Mouse (Mus musculus) left cerebral cortex, adult 18-20 months (tissue): Measurements from ENCODE around the gene Fosl1. TPM values are rescaled to one million over a fixed set of nuclear protein-coding genes. Genes with fewer than 3 reads are reported as not detected.
A peak's percentile ranks its signal among the peaks of the same experiment; 100 is the strongest.
"Not testable (repeated sequence)": the region's sequence is repeated elsewhere in the genome, so short reads cannot be mapped to it uniquely, and the experiment has no call there.

Experiments used
- DNase-seq, 2 experiments: peaks; one replicate each; pipeline ENCODE4 v3.0.0; 2021 to 2022; ENCODE audit warnings: low spot score in 2 of 2, mixed read lengths in 1 of 2
- total RNA-seq, 2 experiments: library from RNA; stranded (reverse); gene quantifications; 2 replicates each; pipeline ENCODE4 v1.2.3; 2021

Fosl1 gene
- total RNA-seq, 2 experiments from 2014 or later = not detected

DNA sequence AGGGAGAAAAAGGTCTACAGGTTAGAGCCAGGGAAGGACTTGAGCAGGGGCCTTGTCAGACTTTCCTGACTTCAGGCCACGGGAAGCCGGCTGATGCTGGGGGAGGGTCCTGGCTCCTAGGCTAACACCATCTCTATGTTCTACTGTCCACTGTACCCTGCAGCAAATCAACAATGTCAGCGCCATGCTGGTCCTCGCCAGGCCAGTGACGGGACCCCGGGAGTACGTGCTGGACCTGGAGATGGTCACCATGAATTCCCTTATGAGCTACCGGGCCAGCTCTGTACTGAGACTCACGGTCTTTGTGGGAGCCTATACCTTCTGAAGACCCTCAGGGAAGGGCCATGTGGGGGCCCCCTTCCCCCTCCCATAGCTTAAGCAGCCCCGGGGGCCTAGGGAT, 34.1 kb downstream of the Fosl1 start:
- no peak for DNase-seq

DNA sequence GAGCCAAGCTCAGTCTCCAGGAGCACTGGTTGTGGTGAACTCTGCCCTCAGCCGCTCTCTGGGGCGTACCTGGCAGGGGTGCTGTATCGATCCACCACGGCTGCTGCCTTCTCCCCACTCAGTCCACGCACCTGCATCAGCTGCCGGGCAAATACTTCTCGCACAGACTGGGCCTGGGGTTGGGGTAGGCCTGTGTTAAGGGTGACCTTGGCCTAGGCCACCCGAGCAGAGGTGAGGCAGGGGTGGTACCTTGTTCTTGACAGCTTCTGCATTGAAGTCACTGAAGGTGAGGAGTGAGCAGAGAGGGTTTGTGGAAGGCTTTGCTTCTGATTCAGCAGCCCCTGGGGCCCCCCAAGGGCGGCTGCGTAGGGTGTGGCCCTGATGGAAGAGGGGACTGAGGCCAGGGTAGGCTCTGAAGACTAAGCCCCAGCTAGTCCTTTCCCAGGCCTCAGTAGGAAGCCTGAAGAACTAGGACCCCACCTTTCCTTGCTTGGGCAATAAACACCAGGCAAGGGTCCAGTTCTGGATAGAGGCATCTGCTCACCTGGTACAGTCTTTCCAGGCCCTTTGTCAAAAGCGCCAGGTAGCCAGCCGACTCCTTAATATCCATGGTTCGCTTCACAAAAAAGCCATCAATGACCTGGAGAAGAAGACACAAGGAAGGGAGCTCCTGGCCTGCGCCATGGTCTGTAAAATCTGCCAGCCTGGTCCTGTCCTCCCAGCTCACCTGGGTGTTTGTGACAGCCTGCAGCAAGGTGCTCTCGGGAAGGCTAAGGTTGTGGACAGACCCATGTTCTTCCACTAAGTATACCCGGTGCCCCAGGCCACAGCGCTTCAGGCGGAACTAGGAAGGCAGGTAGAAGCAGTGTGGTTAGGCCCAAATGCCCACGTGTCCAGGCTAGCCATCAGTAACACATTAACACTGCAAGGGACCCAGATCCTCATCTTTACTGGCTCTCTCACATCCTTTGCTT, 36.3 kb downstream of the Fosl1 start:
- no peak for DNase-seq

DNA sequence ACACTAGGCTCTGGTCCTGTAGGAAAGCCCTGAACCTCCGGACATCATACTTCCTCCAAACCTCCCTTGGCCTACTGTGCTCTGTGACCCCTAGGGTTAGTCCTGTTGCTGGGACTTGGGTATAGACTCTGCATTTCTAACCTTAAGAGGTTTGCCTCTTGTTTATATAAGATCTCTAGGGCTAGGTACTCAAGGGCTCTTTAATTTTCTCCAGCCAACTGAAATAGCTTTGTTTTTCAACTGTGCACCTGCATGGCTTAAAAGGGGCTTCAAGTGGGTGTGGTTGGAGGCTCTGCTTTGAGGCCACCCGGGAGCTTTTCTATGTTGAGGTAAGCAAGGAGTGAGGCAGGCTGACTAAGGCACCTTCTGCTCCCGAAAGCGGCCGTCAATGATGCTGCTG, 37.1 kb downstream of the Fosl1 start:
- DNase-seq = no peak

DNA sequence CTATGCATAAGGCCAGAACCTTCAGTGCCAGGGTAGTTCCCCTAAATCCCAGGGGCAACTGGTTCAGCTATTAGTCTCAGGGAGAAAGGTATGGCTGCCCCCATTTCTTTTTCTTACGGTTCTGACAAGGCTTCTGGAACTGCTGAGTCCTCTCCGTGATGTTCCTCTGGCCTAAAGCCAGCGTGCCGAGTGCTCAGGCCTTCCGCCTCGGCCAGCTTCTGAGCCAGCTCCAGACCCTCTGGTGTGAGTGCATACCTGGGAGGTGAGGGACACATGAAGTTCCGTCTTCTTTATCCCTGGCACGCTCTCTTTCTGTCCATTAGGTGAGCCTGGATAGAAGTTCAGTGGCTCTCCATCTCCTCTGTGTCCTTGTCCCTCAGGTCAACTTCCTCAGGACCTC, 38.0 kb downstream of the Fosl1 start:
- no peak for DNase-seq

DNA sequence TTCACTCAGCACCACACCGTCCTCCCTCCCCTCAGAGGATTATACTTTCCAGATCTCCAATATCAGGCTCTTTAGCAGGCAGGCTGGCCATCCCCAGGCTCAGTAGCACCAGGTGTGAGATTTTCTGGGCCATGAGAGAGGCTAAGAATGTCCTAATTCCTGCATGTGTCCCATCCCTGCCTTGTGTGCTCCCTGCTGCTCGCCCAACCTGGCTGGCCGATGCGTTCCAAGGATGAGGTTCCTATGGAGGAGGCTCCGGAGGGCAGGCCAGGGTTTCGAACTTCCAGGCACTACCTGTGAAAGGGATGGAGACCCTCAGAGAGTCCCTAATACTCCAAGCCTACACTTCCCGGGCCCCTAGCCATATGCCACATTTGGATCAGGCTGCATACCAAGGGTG, 38.5 kb downstream of the Fosl1 start:
- no peak for DNase-seq

DNA sequence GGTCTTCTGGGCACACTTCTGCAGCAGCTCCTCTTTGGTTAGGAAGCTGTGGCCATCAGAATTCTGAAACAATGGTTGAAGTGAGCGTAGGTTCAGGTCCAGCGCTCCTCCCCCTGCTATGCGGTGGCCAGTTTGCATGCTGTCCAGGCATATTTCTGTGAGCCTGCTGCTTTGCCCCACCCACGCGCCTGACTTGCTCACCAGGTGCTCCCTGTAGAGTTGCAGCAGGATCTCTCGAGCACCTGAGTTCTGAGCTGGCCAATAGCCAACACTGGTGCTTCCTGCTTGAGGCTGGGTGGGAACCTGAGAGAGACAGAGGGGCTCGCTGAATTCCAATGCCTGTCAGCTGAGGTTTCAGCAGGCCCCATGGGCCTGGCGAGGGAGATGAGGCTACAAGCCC, 38.9 kb downstream of the Fosl1 start:
- DNase-seq = no peak

DNA sequence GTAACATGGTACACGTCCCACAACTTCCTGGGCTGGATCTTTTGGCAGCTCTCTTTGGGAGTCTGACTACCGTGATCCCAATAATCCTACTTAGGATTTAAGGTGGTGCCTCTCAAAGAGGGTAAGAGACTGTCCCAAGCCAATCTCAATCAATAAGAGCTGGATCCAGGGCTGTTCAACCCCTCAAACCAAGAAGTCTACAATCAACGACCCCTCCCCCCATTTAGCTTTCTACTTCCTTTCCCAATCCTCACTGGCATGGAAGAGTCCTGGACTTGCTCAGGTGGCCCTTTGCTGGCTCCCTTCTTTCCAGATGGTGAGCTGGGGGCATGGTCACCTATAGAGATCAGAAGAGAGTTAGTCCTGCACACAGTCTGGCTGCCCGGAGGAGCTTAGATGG, 39.4 kb downstream of the Fosl1 start:
- no peak for DNase-seq

DNA sequence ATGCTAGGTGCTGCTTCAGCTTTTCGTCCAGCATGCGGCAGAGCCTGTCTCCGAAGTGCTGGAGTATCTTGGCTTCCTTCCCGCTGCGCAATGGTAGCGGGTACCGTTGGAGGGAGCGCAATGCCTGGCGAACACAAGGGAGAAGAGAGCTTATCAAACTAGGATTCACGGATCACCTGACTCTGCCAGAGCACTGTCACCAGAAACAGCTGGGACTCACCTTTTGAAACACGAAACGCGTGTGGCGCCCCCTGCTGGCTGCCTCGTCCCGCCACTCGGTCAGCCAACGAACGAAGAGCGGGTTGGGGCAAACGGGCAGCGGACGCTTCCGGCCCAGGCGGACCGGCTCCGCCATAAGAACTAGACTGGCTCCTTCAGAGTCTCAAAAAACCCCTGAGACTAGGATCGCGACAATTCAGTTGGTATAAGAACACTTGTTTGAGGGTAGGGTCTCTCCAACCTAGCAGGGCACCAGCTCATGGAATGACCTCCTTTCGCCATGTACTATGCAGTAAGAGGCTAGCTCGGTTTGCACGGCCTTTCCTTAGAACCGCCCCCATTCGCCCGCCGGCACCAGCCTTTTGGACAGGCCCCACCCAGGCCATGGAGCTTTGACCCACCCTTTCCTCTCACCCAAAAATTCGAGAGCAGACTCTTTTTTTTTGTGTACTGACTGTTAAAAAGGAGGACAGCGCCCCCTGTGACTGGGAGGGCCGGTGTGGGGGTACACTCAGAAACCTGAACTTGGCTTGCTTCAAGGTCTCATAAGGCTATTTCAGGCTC, 40.6 kb downstream of the Fosl1 start, which contains the start of gene Mus81:
Gene Mus81 (minus strand): TSS at position 635 of the 783 bp plus-strand sequence.
- DNase-seq = peak; percentile 93 to 97

DNA sequence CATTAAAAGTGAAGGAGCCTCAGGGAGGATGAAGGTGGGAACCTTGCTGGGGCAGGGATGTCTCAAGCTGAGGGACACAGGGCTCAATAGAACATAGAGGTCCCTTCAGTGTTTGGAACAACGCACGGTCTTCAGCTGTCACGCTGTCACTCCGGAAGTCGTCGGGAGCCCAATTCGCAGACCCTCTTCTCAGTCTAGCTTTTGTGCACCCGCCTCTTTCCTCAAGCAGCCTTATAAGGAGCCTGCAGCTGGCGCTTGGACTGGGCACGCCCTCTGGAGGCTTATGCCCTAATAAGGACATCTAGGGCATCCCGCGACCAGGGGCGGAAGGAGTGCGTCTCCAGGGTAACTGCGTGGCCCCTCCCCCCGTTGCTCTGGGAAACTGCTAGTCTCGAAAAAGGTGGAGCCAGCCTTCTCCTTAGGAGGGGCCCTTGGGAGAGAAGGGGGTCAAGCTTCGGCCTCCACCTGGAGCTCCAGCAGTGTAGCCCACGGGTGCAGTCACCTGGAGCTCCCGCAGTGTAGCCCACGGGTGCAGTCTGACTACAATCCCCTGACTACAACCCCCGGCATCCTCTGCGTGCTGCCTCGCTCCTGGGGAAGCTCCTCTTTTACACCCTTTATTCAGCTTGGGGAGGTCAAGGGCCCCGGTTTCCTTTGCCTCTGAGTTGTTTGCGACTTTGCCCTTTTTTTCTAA, 41.7 kb downstream of the Fosl1 start:
- DNase-seq = peak; percentile 96 to 97

DNA sequence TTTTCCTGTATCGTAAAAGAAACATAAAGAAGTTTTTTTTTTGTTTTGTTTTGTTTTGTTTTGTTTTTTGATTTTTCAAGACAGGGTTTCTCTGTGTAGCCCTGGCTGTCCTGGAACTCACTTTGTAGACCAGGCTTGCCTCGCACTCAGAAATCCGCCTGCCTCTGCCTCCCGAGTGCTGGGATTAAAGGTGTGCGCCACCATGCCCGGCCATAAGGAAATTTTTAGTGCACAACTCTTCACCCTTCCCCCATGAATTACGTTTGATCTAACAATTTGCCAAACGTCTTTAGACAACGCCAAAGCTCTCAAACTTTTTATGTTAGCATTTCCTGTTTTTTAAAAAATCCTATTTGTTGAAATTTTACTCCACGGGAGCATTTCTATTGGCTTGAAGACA, 42.4 kb downstream of the Fosl1 start:
- not testable (repeated sequence) for DNase-seq

DNA sequence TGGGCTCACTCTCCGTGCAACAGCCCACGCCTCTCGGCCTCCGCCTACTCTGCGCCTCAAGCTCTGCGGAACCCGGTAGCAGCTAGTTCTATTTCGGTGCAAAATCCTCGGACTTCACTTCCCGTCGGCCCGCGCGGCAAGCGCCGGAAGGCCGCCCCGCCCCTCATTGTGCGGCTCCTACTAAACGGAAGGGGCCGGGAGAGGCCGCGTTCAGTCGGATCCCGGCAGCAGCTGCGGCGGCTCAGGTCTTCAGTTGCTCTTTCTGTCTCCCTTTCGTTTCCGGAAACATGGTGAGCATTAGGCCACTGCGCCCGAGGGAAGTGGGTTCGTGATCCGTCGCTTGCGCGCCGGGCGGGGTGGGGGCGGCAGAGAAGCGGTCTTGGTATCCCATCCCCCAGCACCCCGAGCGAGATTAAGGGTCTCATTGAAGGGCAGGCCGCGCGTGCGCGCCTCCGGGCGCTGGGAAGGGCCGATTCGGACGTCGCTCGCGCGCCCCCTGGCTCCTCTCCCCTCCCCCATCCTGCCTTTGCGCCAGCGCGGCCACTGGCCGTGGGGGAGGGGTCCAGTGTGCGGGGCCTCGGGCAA, 43.1 kb downstream of the Fosl1 start, which contains the start of gene Cfl1:
Gene Cfl1 (plus strand): TSS at position 143 of the 585 bp plus-strand sequence.
- DNase-seq = peak; percentile 95 to 97

DNA sequence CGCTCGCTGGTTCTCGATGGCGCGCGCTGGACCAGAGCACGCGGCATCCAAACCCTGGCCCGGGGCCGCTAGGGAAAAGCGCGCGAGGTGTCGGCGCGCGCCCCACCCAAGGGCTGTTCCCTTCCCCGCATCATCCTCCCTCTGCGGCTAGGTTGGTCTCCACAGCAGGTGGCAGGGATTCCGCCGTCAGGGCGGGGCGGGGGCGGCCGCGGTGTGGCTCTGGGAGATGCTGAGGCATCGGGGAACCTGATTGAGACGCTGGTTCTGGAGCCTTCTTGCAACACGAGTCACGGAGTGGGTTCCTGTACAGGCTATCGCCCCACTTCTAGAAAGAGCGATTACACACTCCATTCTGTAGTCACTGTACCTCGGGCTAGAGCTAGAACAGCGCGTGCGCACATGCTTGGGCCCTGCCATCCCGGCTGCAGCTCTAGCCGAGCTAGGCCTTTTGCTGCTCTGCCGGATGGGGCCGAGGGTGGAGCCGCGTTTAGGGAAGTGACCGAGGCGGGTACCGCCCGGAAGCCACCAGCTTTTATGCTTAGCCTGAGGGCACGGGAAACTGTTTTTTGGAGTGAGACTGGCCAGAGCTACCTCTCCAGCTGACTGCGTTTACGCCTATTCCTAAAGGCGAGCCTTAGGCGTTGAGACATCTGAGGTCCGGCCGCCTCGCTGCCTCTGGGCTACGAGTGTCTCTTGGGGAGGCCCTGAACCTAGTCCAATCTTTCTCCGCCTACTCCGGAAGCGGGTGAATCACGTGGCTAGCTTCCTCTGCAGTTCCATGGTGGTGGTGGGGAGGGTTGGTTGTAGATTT, 43.8 kb downstream of the Fosl1 start:
- peak; percentile 73 to 77 for DNase-seq

DNA sequence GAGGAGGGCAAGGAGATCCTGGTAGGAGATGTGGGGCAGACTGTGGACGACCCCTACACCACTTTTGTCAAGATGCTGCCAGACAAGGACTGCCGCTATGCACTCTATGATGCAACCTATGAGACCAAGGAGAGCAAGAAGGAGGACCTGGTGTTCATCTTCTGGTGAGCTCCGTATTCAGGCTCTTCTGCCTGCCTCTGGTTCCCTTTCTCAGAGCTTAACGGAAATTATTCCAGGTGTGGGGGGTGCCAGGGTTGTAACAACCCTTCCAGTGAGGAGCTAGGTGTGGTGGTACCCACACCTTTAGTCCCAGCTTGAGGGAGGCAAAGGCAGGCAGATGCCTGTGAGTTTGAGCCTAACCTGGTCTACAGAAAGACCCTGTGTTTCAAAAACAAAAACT, 45.3 kb downstream of the Fosl1 start:
- no peak for DNase-seq

DNA sequence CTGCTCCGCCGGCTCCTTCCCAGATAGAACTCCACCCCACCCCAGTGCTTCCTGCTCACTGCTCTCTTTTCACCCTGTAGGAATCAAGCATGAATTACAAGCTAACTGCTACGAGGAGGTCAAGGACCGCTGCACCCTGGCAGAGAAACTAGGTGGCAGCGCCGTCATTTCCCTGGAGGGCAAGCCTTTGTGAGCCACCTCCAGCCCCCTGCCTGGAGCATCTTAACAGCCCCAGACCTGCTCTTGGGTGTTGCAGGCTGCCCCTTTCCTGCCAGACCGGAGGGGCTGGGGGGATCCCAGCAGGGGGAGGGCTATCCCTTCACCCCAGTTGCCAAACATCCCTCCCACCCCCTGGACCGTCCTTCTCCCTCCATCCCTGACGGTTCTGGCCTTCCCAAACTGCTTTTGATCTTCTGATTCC, 46.0 kb downstream of the Fosl1 start:
- DNase-seq = not testable (repeated sequence)

DNA sequence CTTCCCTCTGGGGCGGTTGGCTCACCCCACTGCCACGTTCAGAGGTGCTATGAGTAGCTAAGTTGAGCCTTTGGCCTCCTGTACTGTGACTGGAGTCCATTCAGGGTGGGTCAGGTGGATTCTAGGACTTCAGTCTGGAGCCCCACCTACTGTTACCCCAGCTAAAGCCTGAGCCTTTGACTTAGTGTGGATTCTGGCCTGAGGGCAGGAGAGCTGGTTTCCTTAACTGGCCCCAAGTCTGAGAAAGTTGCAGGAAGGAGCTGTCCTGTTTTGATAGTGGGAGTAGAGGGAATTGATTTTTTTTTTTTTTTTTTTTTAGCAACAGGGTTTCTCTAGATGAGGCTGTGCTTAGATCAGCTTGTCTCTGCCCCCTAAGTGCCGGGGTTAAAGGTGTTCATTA, 47.0 kb downstream of the Fosl1 start:
- no peak for DNase-seq

DNA sequence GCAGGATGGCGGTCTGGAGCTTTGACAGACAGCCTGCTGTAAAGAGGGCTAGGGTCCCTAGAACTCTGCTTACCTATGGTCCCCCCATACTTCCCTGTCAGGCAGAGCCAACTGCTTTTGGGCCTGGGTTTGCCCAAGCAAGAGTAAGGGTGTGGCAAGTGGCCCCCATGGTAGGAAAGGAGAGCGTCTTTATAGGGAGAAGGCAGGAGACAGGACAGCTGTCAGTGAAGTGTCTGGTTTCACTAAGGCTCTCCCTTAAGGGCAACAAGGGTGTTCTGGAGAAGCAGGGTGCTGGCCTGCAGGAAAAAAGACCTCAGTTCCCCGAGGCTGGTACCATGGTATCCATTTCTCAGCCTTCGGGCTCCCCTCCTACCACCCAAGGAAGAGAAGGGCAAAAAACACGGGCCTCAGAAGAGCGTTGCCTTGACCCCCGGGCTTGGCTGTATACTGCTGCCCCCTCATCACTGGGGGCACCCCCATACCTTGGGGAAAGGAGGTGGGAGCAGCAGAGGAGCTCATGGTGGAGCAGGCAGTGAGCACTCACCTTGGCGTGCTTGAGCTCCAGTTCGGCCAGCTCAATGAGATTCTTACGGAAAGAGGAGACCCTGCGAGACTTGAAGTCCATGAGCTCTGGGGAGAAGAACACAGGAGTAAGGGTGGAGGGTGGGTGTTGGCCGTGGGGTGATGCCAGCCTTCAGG, 48.2 kb downstream of the Fosl1 start:
- DNase-seq = no peak

DNA sequence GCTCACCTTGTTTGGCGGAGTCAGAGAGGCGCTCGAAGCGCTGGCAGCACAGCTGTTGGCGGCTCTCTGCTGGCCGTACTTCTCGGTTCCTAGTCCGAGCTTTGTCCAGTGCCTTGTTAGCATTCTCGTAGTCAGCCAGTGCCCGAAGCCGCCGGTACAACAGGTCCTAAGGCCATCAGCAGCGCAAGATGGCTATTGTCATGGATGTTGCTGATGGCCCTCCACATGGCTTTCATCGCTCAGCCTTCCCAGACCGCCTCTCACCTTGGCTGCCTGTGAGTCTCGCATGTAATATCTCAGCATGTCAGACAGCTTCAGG, 48.7 kb downstream of the Fosl1 start:
- no peak for DNase-seq

DNA sequence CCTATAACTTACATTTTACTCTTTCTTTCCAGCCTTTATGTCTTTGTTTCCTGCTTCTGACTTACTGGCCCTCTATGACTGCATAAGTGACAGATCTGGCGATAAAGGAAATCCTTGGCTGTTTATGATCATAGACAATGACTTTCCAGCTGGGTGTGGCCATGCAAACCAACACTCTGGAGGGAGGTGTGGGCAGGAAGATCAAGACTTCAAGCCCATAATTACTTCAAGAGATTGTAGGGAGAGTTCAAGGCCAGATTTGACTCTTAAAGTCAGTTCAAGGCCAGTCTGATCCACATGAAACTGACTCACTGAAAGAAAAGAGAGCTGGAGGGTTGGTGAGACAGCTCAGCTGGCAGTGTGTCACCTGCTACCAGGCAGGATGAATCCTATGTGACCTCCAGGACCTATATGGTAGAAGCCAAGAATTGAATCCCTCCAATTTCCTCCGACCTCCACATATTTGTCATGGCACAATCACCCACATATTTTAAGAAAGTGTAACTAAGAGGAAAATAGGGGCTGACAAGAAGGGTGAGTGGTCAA, 53.1 kb downstream of the Fosl1 start:
- DNase-seq = no peak

DNA sequence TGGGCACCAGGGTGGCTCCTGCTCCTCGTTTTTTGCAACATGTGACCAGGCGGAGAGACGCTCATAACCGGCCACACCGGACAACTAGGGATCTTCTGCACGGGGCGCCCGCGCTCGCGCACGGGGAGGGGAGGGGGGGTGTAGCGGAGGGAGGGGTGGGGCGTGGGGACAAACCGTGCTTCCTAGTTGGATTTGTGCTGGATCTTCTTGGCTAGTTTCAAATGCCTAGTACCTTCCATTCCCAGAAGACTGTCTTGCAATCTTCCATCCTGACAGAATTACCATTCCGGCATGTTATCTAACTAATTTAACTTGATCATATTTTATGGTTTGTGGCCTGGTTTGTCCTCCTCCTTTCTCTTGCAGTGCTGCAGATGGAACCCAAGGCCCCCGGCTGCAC, 56.3 kb downstream of the Fosl1 start, which contains the start of gene 1700020D05Rik:
Gene 1700020D05Rik (minus strand): TSS at position 101 of the 400 bp plus-strand sequence.
- no peak for DNase-seq
